Mouse (Mus musculus): Measurements from ENCODE around the gene Ptpdc1. TPM values are rescaled to one million over a fixed set of nuclear protein-coding genes. Genes with fewer than 3 reads are reported as not detected.

Ptpdc1 gene
- polyA plus RNA-seq (2012; rRNA removed; ENCODE audit: low replicate concordance): 3.1 and 6.7 TPM in 2 replicates

GRCm38 (mm10) chr13:48625433-48626184 lies at the start of gene Ptpdc1:
Gene Ptpdc1, minus strand, starts transcription at chr13:48625664.

GRCm38 (mm10) chr13:48662431-48663143 lies 37.1 kb upstream of the Ptpdc1 start, which contains the start of gene Barx1:
Gene Barx1, plus strand, starts transcription at chr13:48662998.

Other genes starting within 250 kb of the Ptpdc1 start
- gene Zfp169, start 112.2 kb downstream of the Ptpdc1 start, polyA plus RNA-seq (2012; rRNA removed; ENCODE audit: low replicate concordance): 8.8 and 11.2 TPM in 2 replicates
- gene A830005F24Rik, start 112.1 kb downstream of the Ptpdc1 start, polyA plus RNA-seq (2012; rRNA removed; ENCODE audit: low replicate concordance): not detected in 2 replicates
- gene Barx1, start 37.3 kb upstream of the Ptpdc1 start, polyA plus RNA-seq (2012; rRNA removed; ENCODE audit: low replicate concordance): not detected in 2 replicates
- gene Phf2, start 245.5 kb upstream of the Ptpdc1 start, polyA plus RNA-seq (2012; rRNA removed; ENCODE audit: low replicate concordance): 15.0 and 21.2 TPM in 2 replicates

All from subcutaneous adipose tissue, adult 2 months (tissue).